Mouse (Mus musculus) limb, embryonic 12.5 days (tissue): ENCODE measurements at regions not wholly inside any gene's neighbourhood (a gene's known extent, or its start where the extent isn't known, plus 50 kb on each side); places are given as distances from the start of the nearest gene placed in this dataset. TPM values are rescaled to one million over a fixed set of nuclear protein-coding genes. Genes with fewer than 3 reads are reported as not detected.

Experiments used
- ATAC-seq: fragments of 200-750 bp; cut with Nextera tagmentation; 2 replicates; pipeline ENCODE4 v1.8.0; 2017; ENCODE audit warnings: low read depth, moderate TSS enrichment; ENCODE audit not compliant: insufficient number of reproducible peaks, insufficient read depth, low FRiP score, low TSS enrichment
- H3K27ac ChIP-seq: fragments of 300-500 bp; sonication (generic); 2 replicates; pipeline ENCODE4 v1.5.1; 2016; ENCODE audit warnings: mild to moderate bottlenecking, moderate library complexity
- H3K27me3 ChIP-seq: fragments of 300-500 bp; sonication (generic); 2 replicates; pipeline ENCODE4 v1.6.1; 2016; ENCODE audit warnings: mild to moderate bottlenecking, moderate library complexity
- H3K36me3 ChIP-seq: fragments of 300-500 bp; sonication (generic); 2 replicates; pipeline ENCODE4 v1.6.1; 2016; ENCODE audit warnings: mild to moderate bottlenecking, moderate library complexity
- H3K4me1 ChIP-seq: fragments of 300-500 bp; sonication (generic); replicated peaks from 2 replicates; pipeline ENCODE4 v1.6.1; 2016
- H3K4me2 ChIP-seq: fragments of 300-500 bp; sonication (generic); 2 replicates; pipeline ENCODE4 v1.6.1; 2016; ENCODE audit warnings: mild to moderate bottlenecking, moderate library complexity
- H3K4me3 ChIP-seq: fragments of 300-500 bp; sonication (generic); replicated peaks from 2 replicates; pipeline ENCODE4 v1.5.1; 2016; ENCODE audit warnings: mild to moderate bottlenecking
- H3K9ac ChIP-seq: fragments of 300-500 bp; sonication (generic); replicated peaks from 2 replicates; pipeline ENCODE4 v1.6.1; 2016; ENCODE audit warnings: mild to moderate bottlenecking, moderate library complexity
- H3K9me3 ChIP-seq: fragments of 300-500 bp; sonication (generic); 2 replicates; pipeline ENCODE4 v1.6.1; 2016; ENCODE audit warnings: mild to moderate bottlenecking, moderate library complexity
- WGBS: fragments of 180-500 bp; shearing (Covaris S2); methylation state at CpG from one replicate; pipeline ENCODE4 v1.1.7; 2016; 5-methylcytosine and 5-hydroxymethylcytosine counted together
- microRNA-seq: library from miRNA; unstranded; fragments of <30 nt; microRNA quantifications from one replicate; pipeline ENCODE4, GENCODE M21; 2017

GRCm38 (mm10) chr5:118509871-118510270 is 50.6 kb upstream of the Med13l start:
- H3K36me3 ChIP-seq = no peaks in the 10 kb centered on the region
- ATAC-seq = no peak

More at GRCm38 (mm10) chr5:118509871-118510270, 50.6 kb upstream of the Med13l start:
- H3K27me3 ChIP-seq = no peaks in the 10 kb centered on the region
- 57% methylated on average over 5 of the region's 5 CpGs for whole genome bisulfite sequencing
- H3K9ac ChIP-seq = no peak overlapping the region
- H3K27ac ChIP-seq = no peak overlapping the region
- H3K4me1 ChIP-seq = peaks cover 34% of the 10 kb centered on the region
- no peak overlapping the region for H3K4me3 ChIP-seq
- H3K4me2 ChIP-seq = no peak overlapping the region
- H3K9me3 ChIP-seq = no peaks in the 10 kb centered on the region

Small RNA genes lying in the stretch of these regions (microRNA-seq; reads per million reads assigned to microRNA genes)
- gene Gm26455 = not detected
